Mouse (Mus musculus) neural tube, embryonic 11.5 days (tissue): ENCODE measurements around the gene Eloa. TPM values are rescaled to one million over a fixed set of nuclear protein-coding genes. Genes with fewer than 3 reads are reported as not detected.
"Not testable (repeated sequence)": the region's sequence is repeated elsewhere in the genome, so short reads cannot be mapped to it uniquely, and the experiment has no call there.

ENCODE experiments used
- ATAC-seq: fragments of 200-750 bp; cut with Nextera tagmentation; 2 replicates; pipeline ENCODE4 v1.8.0; 2017; ENCODE audit warnings: moderate number of reproducible peaks, mild to moderate bottlenecking, moderate TSS enrichment, moderate library complexity; ENCODE audit not compliant: insufficient read depth, low FRiP score, low TSS enrichment
- DNase-seq: peaks from one replicate; pipeline ENCODE4 v3.0.0-alpha.2; 2015; ENCODE audit warnings: low spot score
- H3K27ac ChIP-seq: fragments of 300-500 bp; sonication (generic); 2 replicates; pipeline ENCODE4 v1.5.1; 2014; ENCODE audit warnings: low read depth, mild to moderate bottlenecking, low read length
- H3K27me3 ChIP-seq: fragments of 300-500 bp; sonication (generic); 2 replicates; pipeline ENCODE4 v1.6.1; 2014; ENCODE audit warnings: mild to moderate bottlenecking, low read length, mixed read lengths; ENCODE audit not compliant: control insufficient read depth, insufficient read depth
- H3K36me3 ChIP-seq: fragments of 300-500 bp; sonication (generic); 2 replicates; pipeline ENCODE4 v1.6.1; 2014; ENCODE audit warnings: mild to moderate bottlenecking, low read length, moderate library complexity, mixed read lengths; ENCODE audit not compliant: control insufficient read depth, insufficient read depth
- H3K4me1 ChIP-seq: fragments of 300-500 bp; sonication (generic); 2 replicates; pipeline ENCODE4 v1.6.1; 2014; ENCODE audit warnings: low read length, mixed read lengths; ENCODE audit not compliant: control insufficient read depth, insufficient read depth
- H3K4me2 ChIP-seq: fragments of 300-500 bp; sonication (generic); 2 replicates; pipeline ENCODE4 v1.6.1; 2014; ENCODE audit warnings: low read depth, mild to moderate bottlenecking, moderate library complexity
- H3K4me3 ChIP-seq: fragments of 300-500 bp; sonication (generic); 2 replicates; pipeline ENCODE4 v1.5.1; 2014; ENCODE audit warnings: low read depth, low read length
- H3K9ac ChIP-seq: fragments of 300-500 bp; sonication (generic); 2 replicates; pipeline ENCODE4 v1.6.1; 2014; ENCODE audit warnings: mild to moderate bottlenecking, low read length
- H3K9me3 ChIP-seq: fragments of 300-500 bp; sonication (generic); 2 replicates; pipeline ENCODE4 v1.6.1; 2016; ENCODE audit warnings: low read length; ENCODE audit not compliant: control insufficient read depth
- WGBS: fragments of 180-500 bp; shearing (Covaris S2); extraction: QIAGEN DNeasy Blood & Tissue Kit; methylation state at CpG from one replicate; pipeline ENCODE4 v1.1.7; 2014; 5-methylcytosine and 5-hydroxymethylcytosine counted together
- polyA plus RNA-seq: library from polyadenylated mRNA; unstranded; fragments of >200 nt; fragmentation: Nextera tagmentation; extraction: Ambion mirVana; gene quantifications from 2 replicates; pipeline ENCODE4 v1.2.1, GENCODE M21; 2014

Gene Eloa
- 44.3 and 45.2 TPM in 2 replicates for polyA plus RNA-seq

GRCm38 (mm10) chr4:136021549-136022047 is at the start of gene Eloa:
Gene Eloa (minus strand): TSS chr4:136021763.
- peak; percentile 99 for DNase-seq
- Histone ChIP-seq H3K9me3 (no peaks in the 10 kb centered on the region), H3K4me3 (peak within 1 kb of the TSS; percentile 100), H3K9ac (peak within 1 kb of the TSS; percentile 94), H3K4me2 (peak within 1 kb of the TSS; percentile 65), H3K27me3 (no peaks in the 10 kb centered on the region), H3K4me1 (peaks cover 3% of the 10 kb centered on the region; the same call in 1 of the 2 replicates), H3K27ac (peak within 1 kb of the TSS; percentile 79), H3K36me3 (no peaks in the 10 kb centered on the region; the same call in 1 of the 2 replicates)
- WGBS = under 1% methylated on average over 45 of the region's 48 CpGs
- peak; percentile 98 for ATAC-seq

- no peak overlapping the region; the same call in 1 of the 2 replicates for H3K4me2 ChIP-seq
Measured at GRCm38 (mm10) chr4:136071178-136071714, 49.7 kb upstream of the Eloa start.

GRCm38 (mm10) chr4:136070592-136070991 is 49.0 kb upstream of the Eloa start:
- Histone ChIP-seq H3K36me3 (no peaks in the 10 kb centered on the region), H3K4me3 (no peak overlapping the region), H3K4me1 (no peaks in the 10 kb centered on the region), H3K9ac (no peak overlapping the region), H3K27ac (no peak overlapping the region), H3K9me3 (no peaks in the 10 kb centered on the region), H3K4me2 (no peak overlapping the region), H3K27me3 (no peaks in the 10 kb centered on the region)
- no peak for DNase-seq
- no peak for ATAC-seq
- WGBS = 66% methylated on average over 6 of the region's 6 CpGs

More at GRCm38 (mm10) chr4:136071178-136071714, 49.7 kb upstream of the Eloa start:
- Histone ChIP-seq H3K4me3 (no peak overlapping the region), H3K36me3 (no peaks in the 10 kb centered on the region), H3K4me1 (no peaks in the 10 kb centered on the region), H3K9ac (no peak overlapping the region), H3K27me3 (no peaks in the 10 kb centered on the region), H3K9me3 (no peaks in the 10 kb centered on the region), H3K27ac (no peak overlapping the region)
- ATAC-seq = peak; percentile 60; the same call in 1 of the 2 replicates
- peak; percentile 80 for DNase-seq
- 4% methylated on average over 15 of the region's 15 CpGs for WGBS

DNA sequence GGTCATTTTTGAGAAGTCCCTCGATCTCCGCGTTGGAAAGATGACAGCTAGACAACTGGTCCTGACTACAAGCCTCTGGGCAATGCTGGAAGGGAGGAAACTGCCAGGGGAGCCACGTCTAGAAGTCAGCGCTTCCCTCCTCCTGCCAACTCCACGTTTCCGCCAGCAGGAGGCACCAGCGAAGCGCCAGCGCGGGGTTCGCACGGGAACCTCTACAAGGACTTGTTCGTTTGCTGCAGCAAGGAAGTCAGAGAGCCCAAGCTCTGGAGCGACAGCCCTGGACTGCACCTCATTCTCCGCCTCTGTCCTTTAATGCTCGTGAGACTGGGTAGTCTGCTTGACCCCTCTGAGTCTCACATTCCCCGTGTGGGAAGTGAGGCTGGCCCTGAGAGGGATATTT is 48.4 kb upstream of the Eloa start:
- 5% methylated on average over 18 of the region's 18 CpGs for WGBS
- Histone ChIP-seq H3K4me2 (no peak overlapping the region), H3K9ac (no peak overlapping the region)

GRCm38 (mm10) chr4:136069313-136069712 is 47.8 kb upstream of the Eloa start:
- Histone ChIP-seq H3K27ac (no peak overlapping the region), H3K4me3 (no peak overlapping the region), H3K9me3 (no peaks in the 10 kb centered on the region), H3K27me3 (no peaks in the 10 kb centered on the region), H3K4me2 (no peak overlapping the region), H3K36me3 (no peaks in the 10 kb centered on the region), H3K4me1 (no peaks in the 10 kb centered on the region), H3K9ac (no peak overlapping the region)
- WGBS = 70% methylated on average over 4 of the region's 4 CpGs
- DNase-seq = no peak
- ATAC-seq = no peak

More for the DNA sequence above, 48.4 kb upstream of the Eloa start:
- Histone ChIP-seq H3K27ac (no peak overlapping the region), H3K27me3 (no peaks in the 10 kb centered on the region), H3K36me3 (no peaks in the 10 kb centered on the region), H3K4me1 (no peaks in the 10 kb centered on the region), H3K4me3 (no peak overlapping the region), H3K9me3 (no peaks in the 10 kb centered on the region)
- DNase-seq (peak; percentile 90), ATAC-seq (peak; percentile 41; the same call in 1 of the 2 replicates)

GRCm38 (mm10) chr4:136063143-136063542 is 41.6 kb upstream of the Eloa start:
- no peaks in the 10 kb centered on the region for H3K9me3 ChIP-seq
- WGBS = 89% methylated on average over 4 of the region's 4 CpGs
- DNase-seq (no peak), ATAC-seq (no peak)
- no peaks in the 10 kb centered on the region for H3K27me3 ChIP-seq
- no peak overlapping the region for H3K4me2 ChIP-seq
- H3K27ac ChIP-seq = no peak overlapping the region
- no peaks in the 10 kb centered on the region for H3K4me1 ChIP-seq
- no peak overlapping the region for H3K4me3 ChIP-seq
- no peaks in the 10 kb centered on the region for H3K36me3 ChIP-seq
- H3K9ac ChIP-seq = no peak overlapping the region

DNA sequence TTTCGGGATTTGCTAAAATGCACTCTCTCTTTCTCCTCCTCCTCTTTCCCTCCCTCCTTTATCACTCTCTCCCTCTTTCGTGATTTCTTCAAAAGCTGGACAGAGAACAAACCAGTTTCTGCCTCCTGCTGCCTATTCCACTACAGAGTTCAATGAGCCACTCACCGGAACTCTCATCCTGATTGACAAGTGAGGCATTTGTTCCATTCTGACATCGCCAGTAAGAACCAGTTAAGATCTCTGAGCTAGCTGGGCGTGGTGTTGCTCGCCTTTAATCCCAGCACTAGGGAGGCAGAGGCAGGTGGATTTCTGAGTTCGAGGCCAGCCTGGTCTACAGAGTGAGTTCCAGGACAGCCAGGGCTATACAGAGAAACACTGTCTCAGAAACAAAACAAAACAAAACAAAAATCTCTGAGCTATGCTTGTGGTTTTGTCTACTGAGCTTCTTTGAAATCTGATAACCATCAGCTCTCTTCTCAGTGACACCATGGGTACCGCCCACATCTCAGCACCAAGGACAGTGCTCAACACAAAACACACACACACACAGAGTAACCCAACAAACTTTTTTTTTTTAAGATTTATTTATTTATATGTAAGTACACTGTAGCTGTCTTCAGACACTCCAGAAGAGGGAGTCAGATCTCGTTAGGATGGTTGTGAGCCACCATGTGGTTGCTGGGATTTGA is 38.4 kb upstream of the Eloa start:
- 75% methylated on average over 9 of the region's 9 CpGs for WGBS
- H3K36me3 ChIP-seq, DNase-seq, H3K9ac ChIP-seq, H3K4me3 ChIP-seq, H3K4me1 ChIP-seq, H3K27me3 ChIP-seq, ATAC-seq, H3K4me2 ChIP-seq, H3K27ac ChIP-seq, H3K9me3 ChIP-seq: not testable (repeated sequence)

- 90% methylated on average over 5 of the region's 5 CpGs for WGBS
- no peaks in the 10 kb centered on the region for H3K27me3 ChIP-seq
- DNase-seq (no peak), ATAC-seq (no peak)
- H3K4me2 ChIP-seq = no peak overlapping the region
- H3K36me3 ChIP-seq = no peaks in the 10 kb centered on the region
- no peaks in the 10 kb centered on the region for H3K9me3 ChIP-seq
- H3K27ac ChIP-seq = no peak overlapping the region
- no peak overlapping the region for H3K9ac ChIP-seq
- H3K4me1 ChIP-seq = no peaks in the 10 kb centered on the region
- no peak overlapping the region for H3K4me3 ChIP-seq
Measured at GRCm38 (mm10) chr4:136057916-136058315, 36.4 kb upstream of the Eloa start.

DNA sequence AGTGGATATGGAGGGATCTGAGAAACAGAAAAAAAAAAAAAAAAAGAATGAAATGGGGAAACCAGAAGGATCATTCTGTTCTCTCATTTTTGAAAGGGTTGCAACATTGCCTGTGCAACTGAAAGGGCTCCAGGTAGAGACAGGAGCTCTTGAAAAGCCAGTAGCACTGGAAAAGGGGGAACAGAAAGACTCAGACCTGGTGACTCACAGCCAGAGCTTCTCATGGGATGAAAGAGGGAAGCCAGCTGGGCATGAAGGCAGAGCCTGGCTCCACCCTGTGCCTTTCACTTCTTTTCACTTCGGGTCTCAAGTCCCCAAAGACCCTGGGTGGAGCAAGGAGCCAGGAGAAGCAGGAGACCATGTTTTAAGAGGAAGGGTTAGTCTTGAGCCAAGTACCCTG is 34.5 kb upstream of the Eloa start:
- H3K4me3 ChIP-seq = no peak overlapping the region
- no peaks in the 10 kb centered on the region for H3K9me3 ChIP-seq
- H3K27me3 ChIP-seq = no peaks in the 10 kb centered on the region
- no peak for ATAC-seq
- H3K27ac ChIP-seq = no peak overlapping the region
- no peak overlapping the region for H3K9ac ChIP-seq
- 36% methylated on average over 1 of the region's 1 CpGs for WGBS
- H3K36me3 ChIP-seq = peaks cover 6% of the 10 kb centered on the region
- H3K4me1 ChIP-seq = peaks cover 11% of the 10 kb centered on the region
- DNase-seq = no peak
- H3K4me2 ChIP-seq = no peak overlapping the region
